Mouse (Mus musculus): ENCODE data around the gene Surf4.

- TF ChIP-seq POLR2A (IDR thresholded peaks at IDR 0.05; ENCODE audit: borderline replicate concordance, insufficient read depth, low read length) (no peak), CTCF (IDR thresholded peaks at IDR 0.05; ENCODE audit: borderline replicate concordance, insufficient read depth, low read depth, low read length) (no peak)
These were observed 31.8 kb downstream of the Surf4 start for GRCm38 (mm10) chr2:26901834-26902400.
